Mouse (Mus musculus) hindbrain, embryonic 14.5 days (tissue): ENCODE measurements around the gene Yars. TPM values are rescaled to one million over a fixed set of nuclear protein-coding genes. Genes with fewer than 3 reads are reported as not detected.

ENCODE experiments used
- ATAC-seq: fragments of 200-750 bp; cut with Nextera tagmentation; 2 replicates; pipeline ENCODE4 v1.8.0; 2017; ENCODE audit warnings: moderate number of reproducible peaks, mild to moderate bottlenecking, moderate TSS enrichment, moderate library complexity; ENCODE audit not compliant: low FRiP score
- DNase-seq: peaks from one replicate; pipeline ENCODE4 v3.0.0-alpha.2; 2015; ENCODE audit warnings: low spot score
- H3K27ac ChIP-seq: fragments of 300-500 bp; sonication (generic); 2 replicates; pipeline ENCODE4 v1.5.1; 2014; ENCODE audit warnings: mild to moderate bottlenecking, moderate library complexity
- H3K27me3 ChIP-seq: fragments of 300-500 bp; sonication (generic); 2 replicates; pipeline ENCODE4 v1.6.1; 2014; ENCODE audit warnings: mild to moderate bottlenecking, low read length, mixed read lengths; ENCODE audit not compliant: control insufficient read depth, insufficient read depth
- H3K36me3 ChIP-seq: fragments of 300-500 bp; sonication (generic); replicated peaks from 2 replicates; pipeline ENCODE4 v1.6.1; 2014; ENCODE audit not compliant: control insufficient read depth, insufficient read depth
- H3K4me1 ChIP-seq: fragments of 300-500 bp; sonication (generic); replicated peaks from 2 replicates; pipeline ENCODE4 v1.6.1; 2014; ENCODE audit warnings: antibody characterized with exemption, low read length, mixed read lengths; ENCODE audit not compliant: control insufficient read depth, insufficient read depth
- H3K4me2 ChIP-seq: fragments of 300-500 bp; sonication (generic); replicated peaks from 2 replicates; pipeline ENCODE4 v1.6.1; 2014; ENCODE audit warnings: mild to moderate bottlenecking, moderate library complexity
- H3K4me3 ChIP-seq: fragments of 300-500 bp; sonication (generic); replicated peaks from 2 replicates; pipeline ENCODE4 v1.5.1; 2014; ENCODE audit warnings: mild to moderate bottlenecking, low read length
- H3K9ac ChIP-seq: fragments of 300-500 bp; sonication (generic); 2 replicates; pipeline ENCODE4 v1.6.1; 2014
- H3K9me3 ChIP-seq: fragments of 300-500 bp; sonication (generic); 2 replicates; pipeline ENCODE4 v1.6.1; 2016; ENCODE audit warnings: low read length; ENCODE audit not compliant: control insufficient read depth
- WGBS: fragments of 180-500 bp; shearing (Covaris S2); extraction: QIAGEN DNeasy Blood & Tissue Kit; methylation state at CpG from one replicate; pipeline ENCODE4 v1.1.7; 2014; 5-methylcytosine and 5-hydroxymethylcytosine counted together
- polyA plus RNA-seq: library from polyadenylated mRNA; unstranded; fragments of >200 nt; fragmentation: Nextera tagmentation; extraction: Ambion mirVana; gene quantifications from 2 replicates; pipeline ENCODE4 v1.2.1, GENCODE M21; 2014

The Yars gene
- polyA plus RNA-seq, 1 experiment from 2014 or later, result 111 TPM

DNA sequence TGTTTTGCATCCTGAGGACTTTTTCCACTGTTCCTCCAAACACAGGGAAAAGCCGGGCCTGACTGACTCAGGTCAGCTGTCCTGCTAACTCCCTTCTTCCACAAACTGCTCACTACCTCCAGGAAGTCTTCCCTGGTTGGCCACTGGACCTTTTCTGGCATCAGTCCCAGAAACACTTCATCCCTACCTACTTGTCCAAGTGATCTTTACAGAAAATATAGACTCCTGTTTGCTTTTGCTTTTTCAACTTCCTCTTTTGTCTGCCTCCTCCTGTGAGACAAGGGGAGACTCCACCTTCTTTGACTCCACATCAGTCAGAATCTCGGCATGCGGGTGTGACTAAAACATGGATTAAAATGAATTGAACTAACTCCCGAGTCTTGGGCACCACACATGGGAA lies 55.2 kb downstream of the Yars start:
- no peak overlapping the region for H3K4me2 ChIP-seq
- no peak for ATAC-seq
- H3K4me3 ChIP-seq, result no peak overlapping the region
- DNase-seq, result no peak
- H3K9ac ChIP-seq, result no peak overlapping the region
- 62% methylated on average over 4 of the region's 4 CpGs for WGBS
- H3K4me1 ChIP-seq, result peaks cover 20% of the 10 kb centered on the region; the same call in 1 of the 2 replicates
- H3K9me3 ChIP-seq, result no peaks in the 10 kb centered on the region
- no peak overlapping the region for H3K27ac ChIP-seq
- no peaks in the 10 kb centered on the region for H3K36me3 ChIP-seq
- peaks cover 32% of the 10 kb centered on the region for H3K27me3 ChIP-seq

- Histone ChIP-seq H3K4me3 (no peak overlapping the region), H3K9me3 (no peaks in the 10 kb centered on the region), H3K4me1 (peaks cover 20% of the 10 kb centered on the region; the same call in 1 of the 2 replicates), H3K27ac (no peak overlapping the region), H3K36me3 (no peaks in the 10 kb centered on the region), H3K9ac (no peak overlapping the region), H3K27me3 (peaks cover 49% of the 10 kb centered on the region), H3K4me2 (no peak overlapping the region)
- ATAC-seq, result no peak
- WGBS, result 48% methylated on average over 15 of the region's 15 CpGs
- DNase-seq, result no peak
Observed at GRCm38 (mm10) chr4:129246360-129247301, 57.1 kb downstream of the Yars start.

DNA sequence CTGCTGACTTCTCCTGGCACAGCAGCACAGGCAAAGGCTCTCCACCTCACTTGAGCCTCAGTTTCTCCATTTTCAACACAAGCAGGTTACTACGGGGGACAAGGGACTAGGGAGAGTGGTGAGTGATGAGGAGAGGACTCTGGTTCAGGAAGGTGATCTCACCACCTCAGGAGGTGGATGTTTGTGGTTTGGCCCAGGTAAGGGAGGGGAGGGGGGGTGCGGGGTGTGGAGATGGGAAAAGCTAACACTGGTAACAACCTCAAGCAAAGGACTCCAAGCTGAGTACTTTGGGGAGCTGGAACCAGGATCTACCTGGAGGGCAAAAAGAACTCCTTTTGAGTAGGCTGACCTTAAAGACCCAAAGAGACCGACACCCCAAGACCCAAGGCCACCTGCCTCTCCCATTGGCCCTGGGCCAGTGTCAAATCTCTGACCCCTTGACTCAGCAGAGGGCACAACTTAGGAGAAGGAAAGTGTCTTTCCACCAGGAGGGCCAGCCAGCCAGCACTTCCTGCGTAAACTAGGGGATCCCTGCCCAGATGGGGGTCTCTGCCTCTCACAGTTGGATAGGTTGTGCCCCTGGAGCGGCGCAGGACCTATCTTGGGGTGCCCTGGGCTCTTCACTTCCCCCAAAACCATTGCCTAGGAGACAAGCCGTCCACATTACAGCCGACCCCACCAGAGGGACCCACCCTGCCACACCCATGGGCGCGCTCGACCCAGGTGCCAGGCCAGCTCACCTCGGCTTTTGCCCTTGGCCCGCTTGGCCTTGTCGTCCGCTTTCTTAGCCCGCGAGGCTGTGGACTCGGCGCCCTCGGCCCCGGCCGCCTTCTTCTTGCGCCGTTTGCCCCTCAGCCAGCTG lies 58.1 kb downstream of the Yars start:
- Histone ChIP-seq H3K36me3 (no peaks in the 10 kb centered on the region), H3K27ac (no peak overlapping the region), H3K27me3 (peaks cover 49% of the 10 kb centered on the region), H3K4me2 (peak overlapping the region; percentile 97), H3K9me3 (no peaks in the 10 kb centered on the region), H3K4me3 (peak overlapping the region; percentile 39), H3K9ac (peak overlapping the region; percentile 55; the same call in 1 of the 2 replicates), H3K4me1 (peaks cover 11% of the 10 kb centered on the region; the same call in 1 of the 2 replicates)
- DNase-seq, result no peak
- ATAC-seq, result no peak
- 9% methylated on average over 24 of the region's 24 CpGs for WGBS

DNA sequence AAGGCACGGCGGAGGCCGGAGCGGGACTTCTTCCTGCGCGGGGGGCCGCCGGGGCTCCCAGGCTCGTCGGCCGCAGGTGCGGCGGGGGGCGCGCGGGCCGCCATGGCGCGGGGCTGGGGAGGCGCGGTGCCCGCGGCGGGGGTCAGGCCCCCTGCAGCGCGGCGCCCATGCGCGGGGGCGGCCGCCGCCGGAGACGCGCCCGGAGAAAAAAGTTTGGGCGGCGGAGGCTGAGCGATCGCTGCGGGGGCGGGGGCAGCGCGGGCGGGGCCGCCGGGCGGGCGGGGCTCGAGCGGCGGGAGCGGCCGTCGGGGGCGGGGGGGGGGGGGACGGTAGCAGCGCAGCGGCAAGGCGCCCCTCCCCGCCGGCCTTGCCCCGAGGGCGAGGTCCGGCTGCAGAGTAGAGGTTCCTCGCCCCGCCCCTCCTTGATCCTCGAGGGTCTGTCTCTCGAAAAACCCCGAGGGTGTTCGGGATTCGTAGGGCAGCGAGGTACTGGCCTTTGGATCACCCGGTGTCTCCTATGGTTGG lies 58.7 kb downstream of the Yars start:
- DNase-seq (no peak), ATAC-seq (no peak)
- Histone ChIP-seq H3K36me3 (no peaks in the 10 kb centered on the region), H3K4me1 (peaks cover 11% of the 10 kb centered on the region; the same call in 1 of the 2 replicates), H3K27me3 (peaks cover 49% of the 10 kb centered on the region), H3K27ac (no peak overlapping the region), H3K9ac (peak overlapping the region; percentile 55; the same call in 1 of the 2 replicates), H3K4me2 (peak overlapping the region; percentile 97), H3K4me3 (peak overlapping the region; percentile 39), H3K9me3 (no peaks in the 10 kb centered on the region)
- 1% methylated on average over 50 of the region's 74 CpGs for WGBS

GRCm38 (mm10) chr4:129249288-129249687 lies 59.7 kb downstream of the Yars start:
- WGBS, result 22% methylated on average over 7 of the region's 7 CpGs

DNA sequence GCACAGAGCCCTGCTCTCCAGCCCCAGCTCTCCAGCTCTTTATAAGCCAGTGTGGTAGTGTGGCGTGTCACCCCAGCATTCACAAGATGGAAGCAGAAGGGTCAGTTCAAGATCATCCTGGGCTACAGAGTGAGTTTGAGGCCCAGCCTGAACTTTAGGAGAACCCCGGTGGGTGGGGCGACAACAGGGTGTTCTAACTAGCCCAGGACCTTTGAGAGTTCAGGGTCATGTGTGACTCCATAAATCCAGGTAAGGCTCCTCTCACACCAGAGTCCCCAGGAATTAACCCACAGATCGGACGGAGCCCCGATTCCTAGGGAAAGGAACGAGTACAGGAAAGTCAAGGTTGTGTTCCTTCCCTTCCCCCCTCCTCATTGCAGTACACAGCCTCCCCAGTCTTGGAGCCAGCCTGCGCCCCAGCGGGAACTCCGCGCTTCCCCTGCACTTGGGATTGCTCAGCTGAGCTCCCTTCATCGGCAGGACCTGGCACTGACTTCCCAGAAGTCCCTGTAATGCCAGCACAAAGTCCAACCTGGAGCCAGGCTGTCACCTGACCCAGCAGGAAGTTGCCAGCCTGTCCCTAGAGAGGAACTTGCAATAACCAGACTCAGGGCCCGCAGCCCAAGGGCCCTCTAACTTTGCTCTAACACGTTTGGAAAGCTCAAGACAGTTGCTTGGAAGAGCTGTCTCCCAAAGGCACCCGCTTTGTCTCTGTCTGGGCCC lies 61.4 kb downstream of the Yars start:
- H3K36me3 ChIP-seq, result no peaks in the 10 kb centered on the region
- H3K4me2 ChIP-seq, result peak overlapping the region; percentile 11
- 17% methylated on average over 15 of the region's 15 CpGs for WGBS
- no peaks in the 10 kb centered on the region for H3K9me3 ChIP-seq
- no peak for DNase-seq
- no peak overlapping the region for H3K4me3 ChIP-seq
- peaks cover 11% of the 10 kb centered on the region; the same call in 1 of the 2 replicates for H3K4me1 ChIP-seq
- no peak overlapping the region for H3K9ac ChIP-seq
- H3K27me3 ChIP-seq, result peaks cover 49% of the 10 kb centered on the region
- no peak overlapping the region for H3K27ac ChIP-seq
- ATAC-seq, result no peak

More at GRCm38 (mm10) chr4:129249288-129249687, 59.7 kb downstream of the Yars start:
- Histone ChIP-seq H3K27me3 (peaks cover 49% of the 10 kb centered on the region), H3K4me3 (no peak overlapping the region), H3K36me3 (no peaks in the 10 kb centered on the region), H3K4me1 (peaks cover 11% of the 10 kb centered on the region; the same call in 1 of the 2 replicates), H3K9me3 (no peaks in the 10 kb centered on the region), H3K4me2 (no peak overlapping the region), H3K9ac (no peak overlapping the region), H3K27ac (no peak overlapping the region)
- no peak for ATAC-seq
- no peak for DNase-seq

DNA sequence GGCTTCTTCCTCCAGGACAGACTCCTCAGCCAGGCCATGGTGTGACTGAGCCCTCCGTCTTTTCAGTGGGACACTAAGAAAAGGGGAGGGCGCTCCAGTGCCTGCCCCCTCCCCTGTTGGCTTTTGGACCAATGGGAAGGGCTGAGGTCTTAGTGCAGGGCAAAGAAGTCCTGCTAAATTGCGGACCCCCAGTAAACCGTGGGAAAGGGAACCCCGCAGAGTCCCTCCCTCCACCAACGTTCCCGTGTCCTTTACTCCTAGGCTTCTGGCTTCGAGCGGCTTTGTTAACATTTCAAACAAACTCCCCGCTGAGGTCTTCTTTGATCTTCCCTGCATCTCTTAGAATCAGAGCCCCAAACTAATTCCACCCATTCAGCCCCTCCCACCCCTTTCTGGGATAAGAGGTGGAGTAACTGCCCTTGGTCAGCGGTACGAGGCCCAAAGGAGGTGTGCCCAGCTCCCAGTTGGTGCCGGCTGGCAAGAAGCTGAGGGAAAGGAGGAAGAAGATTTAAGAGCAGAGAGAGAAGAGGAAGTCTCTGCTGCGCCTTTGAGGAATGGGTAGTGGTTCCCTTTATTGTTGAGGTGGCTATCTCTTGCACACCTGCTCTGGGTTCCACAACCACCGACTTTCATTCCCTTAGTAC lies 62.0 kb downstream of the Yars start:
- no peak overlapping the region for H3K9ac ChIP-seq
- H3K27me3 ChIP-seq, result peaks cover 45% of the 10 kb centered on the region
- H3K36me3 ChIP-seq, result no peaks in the 10 kb centered on the region
- ATAC-seq (no peak; the same call in 1 of the 2 replicates), DNase-seq (no peak)
- 2% methylated on average over 15 of the region's 15 CpGs for WGBS
- no peaks in the 10 kb centered on the region for H3K9me3 ChIP-seq
- peaks cover 15% of the 10 kb centered on the region; the same call in 1 of the 2 replicates for H3K4me1 ChIP-seq
- H3K4me3 ChIP-seq, result no peak overlapping the region
- H3K4me2 ChIP-seq, result peak overlapping the region; percentile 11
- H3K27ac ChIP-seq, result no peak overlapping the region

- H3K27me3 ChIP-seq, result peaks cover 36% of the 10 kb centered on the region
- ATAC-seq, result no peak
Observed at GRCm38 (mm10) chr4:129252492-129252891, 62.9 kb downstream of the Yars start.

More at GRCm38 (mm10) chr4:129252492-129252891, 62.9 kb downstream of the Yars start:
- H3K4me2 ChIP-seq, result no peak overlapping the region
- H3K36me3 ChIP-seq, result no peaks in the 10 kb centered on the region
- H3K9me3 ChIP-seq, result no peaks in the 10 kb centered on the region
- H3K4me3 ChIP-seq, result no peak overlapping the region
- peaks cover 16% of the 10 kb centered on the region; the same call in 1 of the 2 replicates for H3K4me1 ChIP-seq
- no peak overlapping the region for H3K9ac ChIP-seq
- DNase-seq, result no peak
- 75% methylated on average over 2 of the region's 2 CpGs for WGBS
- H3K27ac ChIP-seq, result no peak overlapping the region
